Mouse (Mus musculus): ENCODE measurements around the gene Hist1h2bq.

- TF ChIP-seq CTCF (IDR thresholded peaks at IDR 0.05; ENCODE audit: borderline replicate concordance, insufficient read depth, low read depth, low read length) (no peak), POLR2A (IDR thresholded peaks at IDR 0.05; ENCODE audit: borderline replicate concordance, insufficient read depth, low read length) (no peak)
Observed at GRCm38 (mm10) chr13:21781639-21782038, 28.4 kb downstream of the Hist1h2bq start.
